Mouse (Mus musculus) brain, embryonic 14.5 days (tissue): ENCODE measurements around the gene Nr5a1.

ENCODE experiments used
- CTCF ChIP-seq: fragments of 200-500 bp; IDR thresholded peaks from 2 replicates; pipeline ENCODE4 v1.5.1; 2012; ENCODE audit warnings: inconsistent platforms, mild to moderate bottlenecking, moderate library complexity, borderline replicate concordance; ENCODE audit not compliant: insufficient read depth, insufficient read length; ENCODE audit errors: extremely low read depth
- POLR2A ChIP-seq: fragments of 200-500 bp; IDR thresholded peaks from 2 replicates; pipeline ENCODE4 v1.6.1; 2012; ENCODE audit warnings: mild to moderate bottlenecking, inconsistent platforms, borderline replicate concordance; ENCODE audit not compliant: poor library complexity, insufficient read depth, insufficient read length, severe bottlenecking; ENCODE audit errors: extremely low read depth

DNA sequence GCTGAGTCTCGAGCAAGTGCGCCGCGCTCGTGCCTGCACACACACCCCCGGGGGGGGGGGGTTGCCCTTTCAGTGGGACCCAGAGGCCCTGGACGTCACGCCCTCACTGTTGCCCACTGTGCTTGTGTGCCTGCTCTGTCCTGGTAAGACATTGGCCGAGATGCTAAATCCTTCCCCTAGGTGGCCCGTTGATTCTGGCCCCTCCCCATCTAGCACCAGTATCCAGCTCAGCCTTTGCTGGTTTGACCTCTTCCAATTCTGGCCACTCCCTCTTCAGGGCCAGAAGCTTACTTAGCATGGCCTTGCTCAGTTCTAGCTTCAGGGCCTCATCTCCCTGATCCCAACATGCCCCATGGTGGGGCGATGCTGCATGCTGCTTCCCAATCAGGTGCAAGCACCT, 41.8 kb downstream of the Nr5a1 start:
- TF ChIP-seq CTCF: no peak
- no peak for TF ChIP-seq POLR2A
